Mouse (Mus musculus): Measurements from ENCODE around the gene Fam83g.

DNA sequence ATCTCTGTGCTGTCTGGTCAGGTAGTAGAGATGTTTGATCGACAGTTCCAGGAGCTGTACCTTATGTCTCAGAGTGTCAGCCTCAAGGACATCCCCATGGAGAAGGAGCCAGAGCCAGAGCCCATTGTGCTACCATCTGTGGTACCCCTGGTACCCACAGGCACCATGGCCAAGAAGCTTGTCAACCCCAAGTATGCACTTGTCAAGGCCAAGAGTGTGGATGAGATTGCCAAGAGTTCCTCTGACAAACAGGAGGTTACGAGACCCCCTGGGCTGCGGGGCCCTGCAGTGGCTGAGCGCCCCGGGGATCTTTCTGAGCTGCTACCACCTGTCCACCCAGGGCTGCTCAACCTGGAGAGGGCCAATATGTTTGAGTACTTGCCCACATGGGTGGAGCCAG, 18.6 kb downstream of the Fam83g start:
- TF ChIP-seq CTCF (IDR thresholded peaks at IDR 0.05) (no peak), POLR2A (IDR thresholded peaks at IDR 0.05; ENCODE audit: insufficient read depth, low read depth, low read length) (no peak)
